Mouse (Mus musculus) hindbrain, embryonic 13.5 days (tissue): ENCODE measurements around the gene Tcf20. TPM values are rescaled to one million over a fixed set of nuclear protein-coding genes. Genes with fewer than 3 reads are reported as not detected.
A peak's percentile ranks its signal among the peaks of the same experiment; 100 is the strongest.

ENCODE experiments used
- ATAC-seq: fragments of 200-750 bp; cut with Nextera tagmentation; 2 replicates; pipeline ENCODE4 v1.8.0; 2017; ENCODE audit warnings: moderate TSS enrichment; ENCODE audit not compliant: low FRiP score
- H3K27ac ChIP-seq: fragments of 300-500 bp; sonication (generic); 2 replicates; pipeline ENCODE4 v1.5.1; 2015; ENCODE audit warnings: inconsistent platforms, mild to moderate bottlenecking, moderate library complexity
- H3K27me3 ChIP-seq: fragments of 300-500 bp; sonication (generic); 2 replicates; pipeline ENCODE4 v1.6.1; 2015; ENCODE audit warnings: mild to moderate bottlenecking, inconsistent platforms
- H3K36me3 ChIP-seq: fragments of 300-500 bp; sonication (generic); 2 replicates; pipeline ENCODE4 v1.6.1; 2015; ENCODE audit warnings: mild to moderate bottlenecking, inconsistent platforms
- H3K4me1 ChIP-seq: fragments of 300-500 bp; sonication (generic); replicated peaks from 2 replicates; pipeline ENCODE4 v1.6.1; 2015; ENCODE audit warnings: inconsistent platforms
- H3K4me2 ChIP-seq: fragments of 300-500 bp; sonication (generic); 2 replicates; pipeline ENCODE4 v1.6.1; 2015; ENCODE audit warnings: inconsistent platforms, mild to moderate bottlenecking, moderate library complexity
- H3K4me3 ChIP-seq: fragments of 300-500 bp; sonication (generic); 2 replicates; pipeline ENCODE4 v1.5.1; 2015; ENCODE audit warnings: mild to moderate bottlenecking, inconsistent platforms
- H3K9ac ChIP-seq: fragments of 300-500 bp; sonication (generic); 2 replicates; pipeline ENCODE4 v1.6.1; 2015; ENCODE audit warnings: mild to moderate bottlenecking, inconsistent platforms
- H3K9me3 ChIP-seq: fragments of 300-500 bp; sonication (generic); 2 replicates; pipeline ENCODE4 v1.6.1; 2016; ENCODE audit warnings: inconsistent platforms
- WGBS: fragments of 180-500 bp; shearing (Covaris S2); methylation state at CpG from one replicate; pipeline ENCODE4 v1.1.7; 2015; 5-methylcytosine and 5-hydroxymethylcytosine counted together
- polyA plus RNA-seq: library from polyadenylated mRNA; unstranded; fragments of >200 nt; fragmentation: Nextera tagmentation; extraction: Ambion mirVana; gene quantifications from 2 replicates; pipeline ENCODE4 v1.2.1, GENCODE M21; 2015

Gene Tcf20
- polyA plus RNA-seq, 1 experiment from 2014 or later: 11.8 TPM

DNA sequence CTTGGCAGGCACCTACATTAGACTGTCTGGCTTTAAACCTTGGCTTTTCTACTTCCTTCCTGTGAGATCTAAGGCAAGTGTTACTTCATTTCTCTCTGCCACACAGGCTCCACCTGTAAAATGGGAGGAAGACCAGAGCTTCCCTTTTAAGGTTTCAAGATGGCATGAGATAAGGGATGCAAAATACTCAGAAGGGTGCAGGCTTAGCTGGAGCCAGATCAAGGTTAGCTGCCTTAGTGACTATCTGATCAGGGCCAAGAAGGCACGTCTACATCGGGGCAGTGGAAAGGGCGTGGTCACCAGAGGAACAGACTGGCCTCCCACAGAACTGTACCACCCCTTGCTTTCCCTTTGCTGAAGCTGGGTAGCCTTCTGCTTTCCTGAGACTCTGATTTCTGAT, 73.2 kb downstream of the Tcf20 start:
- Histone ChIP-seq H3K27ac (no peak overlapping the region), H3K9me3 (no peaks in the 10 kb centered on the region), H3K4me3 (no peak overlapping the region), H3K27me3 (peaks cover 67% of the 10 kb centered on the region), H3K9ac (no peak overlapping the region), H3K4me1 (peaks cover 85% of the 10 kb centered on the region), H3K4me2 (no peak overlapping the region), H3K36me3 (no peaks in the 10 kb centered on the region)
- no peak for ATAC-seq
- 86% methylated on average over 3 of the region's 3 CpGs for WGBS

DNA sequence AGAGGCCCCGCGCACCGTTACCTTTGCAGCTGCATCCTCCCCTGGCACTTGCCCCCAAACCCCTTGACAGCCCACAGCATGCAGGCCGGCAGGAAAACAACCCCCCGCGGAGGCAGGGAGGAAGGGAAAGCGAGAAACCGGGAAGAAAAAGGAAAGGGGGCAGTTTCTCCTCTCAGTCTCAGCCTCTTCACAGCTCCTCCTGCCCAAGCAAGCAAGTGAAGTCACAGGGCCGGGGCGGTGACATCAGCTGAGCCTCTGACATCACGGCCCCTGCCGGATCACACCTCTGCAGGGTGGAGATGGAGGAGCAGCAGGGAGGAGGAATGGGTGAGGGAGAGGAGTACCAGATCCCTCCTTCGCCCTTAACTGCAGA, 75.7 kb downstream of the Tcf20 start:
- peak; percentile 27; the same call in 1 of the 2 replicates for ATAC-seq
- H3K36me3 ChIP-seq: no peaks in the 10 kb centered on the region
- peak overlapping the region; percentile 89 for H3K27ac ChIP-seq
- H3K9me3 ChIP-seq: no peaks in the 10 kb centered on the region
- peaks cover 76% of the 10 kb centered on the region for H3K4me1 ChIP-seq
- 3% methylated on average over 13 of the region's 13 CpGs for WGBS
- peak overlapping the region; percentile 76 for H3K9ac ChIP-seq
- H3K27me3 ChIP-seq: peaks cover 79% of the 10 kb centered on the region
- H3K4me3 ChIP-seq: peak overlapping the region; percentile 37
- peak overlapping the region; percentile 75 for H3K4me2 ChIP-seq

DNA sequence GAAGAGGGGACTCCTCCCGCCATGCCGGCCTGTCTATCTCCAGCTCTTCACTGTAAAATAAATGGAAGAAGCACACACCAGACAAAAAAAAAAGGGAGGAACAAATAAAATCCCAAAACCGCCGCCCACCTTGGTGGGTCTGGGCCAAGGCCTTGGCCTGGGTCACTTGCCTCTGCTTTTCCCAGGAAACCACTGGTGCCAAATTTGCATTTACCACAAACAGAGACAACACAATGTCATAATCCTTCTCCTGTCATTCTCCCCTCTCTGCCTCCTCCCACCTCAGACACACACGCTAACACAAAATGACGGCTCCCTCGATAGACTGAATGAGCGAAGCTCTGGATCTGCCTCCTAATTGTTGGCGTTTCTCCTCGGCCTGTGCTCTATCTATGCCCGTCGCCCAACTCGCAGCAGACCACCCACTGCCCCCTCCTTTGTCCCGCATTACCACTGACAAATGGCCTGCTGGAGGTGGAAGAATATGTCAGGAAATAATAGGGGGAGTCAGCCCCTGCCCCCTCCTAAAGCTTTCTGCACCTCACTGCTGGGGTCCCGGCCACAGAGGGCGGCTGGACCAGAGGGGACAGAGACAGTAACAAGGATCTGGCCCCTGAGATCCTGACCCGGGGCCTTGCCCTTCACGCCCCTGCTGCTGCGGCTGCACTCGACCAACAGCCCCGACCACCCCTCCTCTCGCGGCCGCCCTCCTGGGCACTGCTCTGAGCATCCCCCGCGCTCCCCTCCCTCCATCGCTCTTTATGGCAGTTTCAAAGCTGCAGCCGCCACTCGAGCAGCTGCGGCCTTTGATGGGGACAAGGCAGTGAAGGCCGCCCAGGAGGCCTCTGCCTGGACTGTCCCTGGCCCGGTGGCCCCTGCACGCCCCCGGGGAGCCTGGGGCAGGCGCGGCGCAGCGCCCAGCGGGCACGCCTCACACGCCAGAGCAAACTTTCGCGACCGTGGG, 76.4 kb downstream of the Tcf20 start:
- H3K4me1 ChIP-seq: peaks cover 75% of the 10 kb centered on the region
- ATAC-seq: peak; percentile 61
- 4% methylated on average over 44 of the region's 44 CpGs for WGBS

DNA sequence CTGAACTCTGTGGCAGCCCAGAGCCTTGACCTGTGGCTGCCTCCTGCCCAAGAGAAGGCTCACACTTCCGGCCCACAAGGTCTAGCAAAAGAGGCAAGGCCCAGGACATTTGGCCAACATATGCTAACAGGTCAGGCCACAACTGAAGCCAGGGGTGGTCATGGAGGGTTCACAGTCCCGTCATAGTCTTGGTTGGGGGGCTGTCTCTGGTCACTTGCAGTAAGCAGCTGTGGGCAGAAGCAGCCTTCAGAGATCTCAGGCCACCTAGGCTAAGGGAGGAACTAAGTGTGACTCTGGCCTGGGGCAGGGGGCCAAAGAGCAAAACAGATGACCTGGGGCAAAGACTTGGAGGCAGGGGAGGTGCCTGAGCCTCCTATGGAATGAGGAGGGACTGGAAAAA, 77.1 kb downstream of the Tcf20 start:
- ATAC-seq: no peak
- H3K27me3 ChIP-seq: peaks cover 72% of the 10 kb centered on the region
- peaks cover 71% of the 10 kb centered on the region for H3K4me1 ChIP-seq
- H3K36me3 ChIP-seq: no peaks in the 10 kb centered on the region
- peak overlapping the region; percentile 89 for H3K27ac ChIP-seq
- no peaks in the 10 kb centered on the region for H3K9me3 ChIP-seq
- no peak overlapping the region for H3K4me3 ChIP-seq
- peak overlapping the region; percentile 75; the same call in 1 of the 2 replicates for H3K4me2 ChIP-seq
- H3K9ac ChIP-seq: peak overlapping the region; percentile 76; the same call in 1 of the 2 replicates
- WGBS: 49% methylated on average over 2 of the region's 2 CpGs

More for the DNA sequence above, 76.4 kb downstream of the Tcf20 start:
- Histone ChIP-seq H3K9ac (peak overlapping the region; percentile 76), H3K9me3 (no peaks in the 10 kb centered on the region), H3K27ac (peak overlapping the region; percentile 89), H3K36me3 (no peaks in the 10 kb centered on the region), H3K4me3 (peak overlapping the region; percentile 37), H3K27me3 (peaks cover 78% of the 10 kb centered on the region), H3K4me2 (peak overlapping the region; percentile 75)

DNA sequence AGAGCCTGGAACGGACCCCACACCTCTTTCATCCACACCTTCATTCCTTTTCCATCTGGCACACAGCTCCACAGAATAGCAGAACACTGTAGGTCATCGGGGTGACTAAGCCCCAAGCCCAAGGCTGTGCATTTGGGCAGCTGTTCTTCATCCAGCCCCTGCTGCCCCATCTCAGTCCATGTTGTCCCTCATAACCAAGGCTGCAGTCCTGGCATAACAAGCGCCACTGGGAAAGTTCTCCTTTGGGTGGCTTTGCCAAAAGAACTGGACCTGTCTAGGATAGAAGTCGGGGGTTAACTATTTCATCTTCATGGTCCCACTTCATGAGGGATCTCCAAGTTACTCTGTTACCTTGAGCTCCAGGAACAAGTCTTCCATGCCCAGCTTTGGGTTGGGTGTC, 77.9 kb downstream of the Tcf20 start:
- WGBS: 95% methylated on average over 4 of the region's 4 CpGs
- no peak overlapping the region for H3K4me3 ChIP-seq
- H3K9me3 ChIP-seq: no peaks in the 10 kb centered on the region
- H3K36me3 ChIP-seq: no peaks in the 10 kb centered on the region
- no peak for ATAC-seq
- no peak overlapping the region for H3K4me2 ChIP-seq
- H3K4me1 ChIP-seq: peaks cover 77% of the 10 kb centered on the region
- H3K27ac ChIP-seq: no peak overlapping the region
- H3K9ac ChIP-seq: no peak overlapping the region
- peaks cover 64% of the 10 kb centered on the region for H3K27me3 ChIP-seq

DNA sequence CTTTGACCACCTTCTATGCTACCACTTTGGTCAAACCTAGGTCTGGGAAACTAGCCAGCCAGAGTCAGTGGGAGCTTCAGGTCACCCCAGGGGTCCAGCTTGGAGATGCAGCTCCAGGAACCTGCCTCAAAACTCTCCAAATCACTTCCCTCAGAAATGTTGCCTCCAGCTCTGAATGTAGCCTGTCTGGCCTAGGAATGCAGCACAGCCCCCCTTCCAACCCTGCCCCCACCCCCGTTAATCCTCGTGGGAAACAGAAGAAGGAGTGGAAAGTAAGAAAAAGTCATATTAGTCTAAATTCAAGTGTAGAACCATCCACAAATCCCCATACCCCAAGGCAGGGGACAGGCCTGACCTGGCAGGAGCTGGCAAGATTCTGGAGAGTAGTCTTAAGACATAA, 79.2 kb downstream of the Tcf20 start:
- no peak overlapping the region for H3K4me3 ChIP-seq
- H3K4me1 ChIP-seq: peaks cover 83% of the 10 kb centered on the region
- peaks cover 61% of the 10 kb centered on the region for H3K27me3 ChIP-seq
- H3K27ac ChIP-seq: no peak overlapping the region
- H3K9ac ChIP-seq: no peak overlapping the region
- no peaks in the 10 kb centered on the region for H3K36me3 ChIP-seq
- 41% methylated on average over 2 of the region's 2 CpGs for WGBS
- H3K4me2 ChIP-seq: no peak overlapping the region
- no peaks in the 10 kb centered on the region for H3K9me3 ChIP-seq
- no peak for ATAC-seq

DNA sequence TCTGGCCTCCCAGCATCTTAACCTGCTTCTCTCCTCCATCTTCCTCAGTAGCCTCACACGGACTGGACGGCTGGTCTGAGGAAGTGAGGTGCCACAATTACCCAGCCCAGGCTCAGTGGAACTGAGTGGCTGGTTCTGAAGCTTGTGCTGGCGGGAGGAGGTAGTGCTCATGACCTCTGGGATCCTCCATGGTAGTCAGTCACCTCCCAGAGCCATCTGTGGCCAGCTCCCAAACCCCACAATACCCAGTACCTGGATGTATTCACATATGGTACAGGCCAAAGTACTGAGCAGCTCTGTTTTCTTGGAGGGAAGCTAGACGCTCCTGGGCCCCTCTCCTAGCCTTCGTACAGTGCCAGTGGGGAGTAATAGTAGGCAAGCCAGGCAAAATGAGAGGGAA, 80.4 kb downstream of the Tcf20 start:
- H3K27me3 ChIP-seq: peaks cover 58% of the 10 kb centered on the region
- ATAC-seq: no peak
- H3K4me3 ChIP-seq: no peak overlapping the region
- H3K9ac ChIP-seq: 0 out of 2 replicates have a peak overlapping the region, but pooled peaks have one; percentile 13
- H3K9me3 ChIP-seq: no peaks in the 10 kb centered on the region
- H3K36me3 ChIP-seq: no peaks in the 10 kb centered on the region
- H3K4me2 ChIP-seq: no peak overlapping the region
- H3K4me1 ChIP-seq: peaks cover 84% of the 10 kb centered on the region
- no peak overlapping the region for H3K27ac ChIP-seq
- WGBS: 89% methylated on average over 5 of the region's 5 CpGs

DNA sequence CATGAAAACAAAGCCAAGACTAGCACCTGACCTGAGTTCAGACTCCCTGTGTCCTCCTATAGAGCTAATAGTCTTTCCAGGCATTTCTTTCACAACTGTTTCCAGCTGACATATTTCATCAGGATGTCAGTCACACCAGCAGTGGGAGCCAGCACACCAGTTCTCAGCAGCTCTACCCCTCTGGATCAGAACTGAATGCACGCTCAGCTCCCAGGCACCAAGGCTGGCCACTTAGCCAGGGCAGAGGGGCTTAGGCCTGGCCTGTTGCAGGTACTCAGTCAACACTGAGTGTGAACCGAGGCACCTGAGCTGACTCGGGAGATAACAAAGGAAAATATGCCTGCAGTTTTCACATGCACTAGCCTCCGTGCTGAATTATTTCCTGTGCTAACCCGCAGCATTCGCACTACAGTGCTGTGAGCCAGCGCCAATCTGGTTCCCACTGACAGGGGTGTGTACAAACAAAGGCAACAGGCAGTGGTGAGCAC, 81.1 kb downstream of the Tcf20 start:
- Histone ChIP-seq H3K9me3 (no peaks in the 10 kb centered on the region), H3K27ac (peak overlapping the region; percentile 55), H3K9ac (0 out of 2 replicates have a peak overlapping the region, but pooled peaks have one; percentile 30), H3K4me2 (no peak overlapping the region), H3K36me3 (no peaks in the 10 kb centered on the region), H3K4me3 (no peak overlapping the region), H3K27me3 (peaks cover 57% of the 10 kb centered on the region), H3K4me1 (peaks cover 83% of the 10 kb centered on the region)
- ATAC-seq: no peak
- 68% methylated on average over 7 of the region's 7 CpGs for WGBS

DNA sequence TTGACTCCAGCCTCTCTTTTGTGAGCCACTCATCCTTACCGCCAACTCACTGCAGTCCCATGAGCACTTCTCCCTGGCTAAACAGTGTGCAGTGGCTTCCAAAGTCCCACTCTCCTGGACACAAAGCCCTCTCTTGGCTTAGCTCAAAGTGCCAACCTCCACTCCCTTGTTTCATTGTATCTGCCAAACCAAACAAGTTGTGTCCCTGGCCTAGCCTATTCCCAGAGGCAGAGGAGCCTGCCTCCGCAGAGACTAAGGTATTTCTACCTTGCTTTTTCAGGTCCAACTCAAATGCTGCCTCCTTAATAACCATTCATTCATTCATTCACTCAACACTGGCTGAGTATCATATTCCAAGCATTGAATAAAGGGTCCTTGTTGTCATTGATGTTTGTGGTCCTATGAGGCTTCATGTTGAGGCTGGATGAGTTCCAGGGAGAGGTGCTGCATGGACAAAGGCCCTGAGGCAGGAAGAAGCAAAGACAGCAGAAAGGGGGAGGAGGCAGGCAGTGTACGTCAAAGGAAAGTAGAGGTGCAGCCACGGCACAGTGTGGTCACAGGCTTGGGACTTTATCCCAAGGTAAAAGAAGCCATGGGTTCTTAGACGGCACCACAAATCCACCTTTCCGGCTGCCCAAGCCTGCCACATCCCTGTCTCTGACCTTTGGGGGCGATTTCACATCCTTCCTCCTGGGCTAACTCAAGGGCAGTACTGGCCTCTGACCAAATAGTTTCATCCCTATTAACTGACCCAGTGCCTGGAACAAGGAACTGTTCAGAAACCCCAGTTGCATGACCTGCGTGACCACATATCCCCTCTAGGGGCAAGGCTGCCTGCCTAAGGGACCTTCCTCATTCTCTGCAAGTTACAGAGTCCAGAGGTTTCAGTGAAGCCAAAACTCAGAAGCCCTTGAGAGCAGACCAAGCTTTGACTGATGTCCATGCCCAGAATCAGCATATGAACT, 82.0 kb downstream of the Tcf20 start:
- H3K4me1 ChIP-seq: peaks cover 83% of the 10 kb centered on the region
- no peak overlapping the region for H3K9ac ChIP-seq
- no peak overlapping the region for H3K4me2 ChIP-seq
- H3K27ac ChIP-seq: no peak overlapping the region
- H3K9me3 ChIP-seq: no peaks in the 10 kb centered on the region
- H3K36me3 ChIP-seq: no peaks in the 10 kb centered on the region
- ATAC-seq: no peak
- WGBS: 60% methylated on average over 8 of the region's 8 CpGs
- H3K27me3 ChIP-seq: peaks cover 62% of the 10 kb centered on the region
- H3K4me3 ChIP-seq: no peak overlapping the region

DNA sequence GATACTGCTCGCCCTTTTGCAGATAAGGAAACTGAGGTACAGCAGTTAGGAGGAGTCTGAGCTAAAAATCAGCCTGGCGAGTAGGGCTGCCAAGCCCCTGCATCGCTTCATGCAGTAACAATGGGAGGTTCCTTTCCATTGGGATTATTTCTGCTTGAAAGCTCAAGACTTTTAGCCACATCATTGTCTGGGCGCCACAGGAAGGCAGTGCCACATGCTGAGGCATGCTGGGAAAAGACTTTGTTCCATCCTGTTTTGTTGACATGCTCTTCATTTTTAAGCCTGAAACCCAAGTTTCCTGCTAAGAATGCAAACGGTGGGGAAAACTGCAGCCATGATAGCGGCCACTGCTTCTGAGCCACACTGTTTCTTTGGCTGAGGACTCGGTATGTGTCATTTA, 83.1 kb downstream of the Tcf20 start:
- no peak overlapping the region; the same call in 1 of the 2 replicates for H3K9ac ChIP-seq

DNA sequence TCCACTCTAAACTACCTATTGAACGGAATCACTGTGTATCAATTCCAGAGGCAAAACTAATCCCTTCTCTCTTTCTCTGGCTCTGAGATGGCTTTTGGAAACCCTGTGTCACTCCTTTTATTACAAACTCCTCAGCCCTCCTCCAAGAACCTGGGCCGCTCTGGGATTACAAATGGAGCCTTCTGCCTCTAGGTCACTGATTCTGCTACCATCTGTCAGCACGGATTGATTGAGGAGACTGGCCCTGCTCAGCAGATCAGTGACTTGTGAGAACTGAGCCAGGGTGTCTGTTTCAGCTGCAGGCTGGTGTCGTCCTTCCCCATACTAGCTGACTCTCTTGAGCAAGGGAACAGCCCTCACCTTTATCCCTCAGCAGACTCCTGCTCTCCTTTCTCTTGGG, 85.2 kb downstream of the Tcf20 start:
- Histone ChIP-seq H3K4me1 (peaks cover 85% of the 10 kb centered on the region), H3K4me3 (no peak overlapping the region), H3K9me3 (no peaks in the 10 kb centered on the region), H3K27ac (no peak overlapping the region), H3K27me3 (peaks cover 31% of the 10 kb centered on the region), H3K36me3 (no peaks in the 10 kb centered on the region), H3K4me2 (no peak overlapping the region), H3K9ac (peak overlapping the region; percentile 47; the same call in 1 of the 2 replicates)
- ATAC-seq: no peak
- 31% methylated on average over 4 of the region's 4 CpGs for WGBS

More for the DNA sequence above, 83.1 kb downstream of the Tcf20 start:
- Histone ChIP-seq H3K4me2 (no peak overlapping the region), H3K4me3 (no peak overlapping the region), H3K36me3 (no peaks in the 10 kb centered on the region), H3K27me3 (peaks cover 51% of the 10 kb centered on the region), H3K9me3 (no peaks in the 10 kb centered on the region), H3K4me1 (peaks cover 82% of the 10 kb centered on the region), H3K27ac (no peak overlapping the region)
- 12% methylated on average over 7 of the region's 7 CpGs for WGBS
- no peak for ATAC-seq

DNA sequence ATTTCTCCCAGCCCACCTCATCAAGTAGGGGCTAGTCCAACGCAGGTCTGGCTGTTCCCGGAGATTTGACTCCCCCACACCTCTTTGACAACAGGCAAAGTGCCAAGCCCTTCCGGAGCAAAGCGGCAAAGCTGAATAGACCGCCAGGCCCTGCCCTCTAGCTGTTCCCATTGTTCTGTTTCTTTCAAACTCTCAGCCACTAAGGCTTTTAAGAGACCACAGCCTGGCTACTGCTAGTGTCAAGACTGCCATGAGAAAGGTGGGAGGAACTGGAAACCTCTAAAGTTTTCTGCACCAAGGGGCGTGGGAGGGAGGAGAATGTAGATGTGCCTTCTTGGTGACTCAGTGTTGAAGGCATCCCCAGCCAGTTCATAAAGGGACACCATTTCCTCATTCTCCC, 86.4 kb downstream of the Tcf20 start:
- Histone ChIP-seq H3K4me1 (peaks cover 79% of the 10 kb centered on the region), H3K4me3 (no peak overlapping the region), H3K4me2 (no peak overlapping the region), H3K9ac (no peak overlapping the region; the same call in 1 of the 2 replicates), H3K27ac (no peak overlapping the region), H3K9me3 (no peaks in the 10 kb centered on the region), H3K27me3 (peaks cover 23% of the 10 kb centered on the region), H3K36me3 (no peaks in the 10 kb centered on the region)
- 8% methylated on average over 6 of the region's 6 CpGs for WGBS
- ATAC-seq: no peak
